Mouse (Mus musculus): ENCODE measurements at regions not wholly inside any gene's neighbourhood (a gene's known extent, or its start where the extent isn't known, plus 50 kb on each side); places are given as distances from the start of the nearest gene placed in this dataset.

DNA sequence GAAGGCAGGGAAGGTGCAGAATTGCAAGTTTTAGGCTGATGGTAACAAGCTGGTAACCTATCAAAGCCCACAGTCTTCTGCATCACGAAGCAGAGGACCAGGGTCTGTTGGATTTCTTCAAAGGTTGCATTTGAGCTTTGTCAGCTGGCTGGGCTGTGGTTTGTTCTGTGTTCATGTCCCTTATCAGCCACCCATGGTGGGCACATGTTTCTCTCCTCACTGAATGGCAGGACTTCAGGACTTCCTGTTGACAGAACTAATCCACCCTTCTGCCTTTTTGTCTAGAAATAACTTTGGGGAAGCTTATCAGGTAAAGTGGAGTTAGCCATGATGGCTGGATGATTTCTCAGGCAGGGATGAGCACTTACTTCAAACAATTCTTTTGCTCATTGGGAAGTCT, 106.6 kb upstream of the Bmper start:
- no peak overlapping the region for H3K4me2 ChIP-seq (ENCODE audit: low read depth, low read length)
- no peak for DNase-seq
- no peaks in the 10 kb centered on the region for H3K36me3 ChIP-seq (replicated peaks; ENCODE audit: insufficient read depth, low read length)
- WGBS (ENCODE audit: insufficient replicate concordance), result 25% methylated on average over 1 of the region's 1 CpGs
- ATAC-seq, result no peak
- H3K4me1 ChIP-seq (ENCODE audit: insufficient read depth), result no peaks in the 10 kb centered on the region
- no peak overlapping the region for H3K9ac ChIP-seq (replicated peaks)
- H3K4me3 ChIP-seq (ENCODE audit: low read depth, low read length), result no peak overlapping the region
- TF ChIP-seq CTCF (IDR thresholded peaks at IDR 0.05; ENCODE audit: low read depth) (no peak), EP300 (IDR thresholded peaks at IDR 0.05; ENCODE audit: low read depth) (no peak)
- no peaks in the 10 kb centered on the region for H3K9me3 ChIP-seq (ENCODE audit: low read length)
- H3K27me3 ChIP-seq (ENCODE audit: insufficient read depth, low read length), result no peaks in the 10 kb centered on the region
- H3K27ac ChIP-seq (ENCODE audit: low read depth), result no peak overlapping the region

DNA sequence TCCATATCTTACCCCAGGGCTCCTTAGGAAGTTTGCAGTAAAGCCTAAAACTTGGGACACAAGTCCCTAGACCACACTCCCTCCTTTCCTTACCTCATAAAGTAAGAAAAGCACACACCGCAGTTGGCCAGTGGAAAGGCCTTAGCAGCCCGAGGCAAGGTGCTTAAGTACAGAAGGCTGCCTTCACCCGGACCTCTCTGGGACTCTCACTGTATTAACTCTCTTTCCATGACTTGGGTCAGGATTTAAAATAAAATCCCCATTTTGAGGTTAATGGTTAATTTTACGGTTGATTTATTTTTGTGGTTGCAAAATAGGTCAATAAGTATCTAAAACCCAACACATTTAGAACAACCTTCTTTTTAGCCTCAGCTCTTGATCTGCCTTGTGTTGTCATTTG, 103.1 kb upstream of the Bmper start:
- no peaks in the 10 kb centered on the region for H3K27me3 ChIP-seq (ENCODE audit: insufficient read depth, low read length)
- H3K4me1 ChIP-seq (ENCODE audit: insufficient read depth), result no peaks in the 10 kb centered on the region
- no peak for DNase-seq
- TF ChIP-seq CTCF (IDR thresholded peaks at IDR 0.05; ENCODE audit: low read depth), result no peak
- no peak for TF ChIP-seq EP300 (IDR thresholded peaks at IDR 0.05; ENCODE audit: low read depth)
- H3K4me2 ChIP-seq (ENCODE audit: low read depth, low read length), result no peak overlapping the region
- no peak overlapping the region for H3K27ac ChIP-seq (ENCODE audit: low read depth)
- 77% methylated on average over 4 of the region's 4 CpGs for WGBS (ENCODE audit: insufficient replicate concordance)
- H3K9ac ChIP-seq (replicated peaks), result no peak overlapping the region
- H3K36me3 ChIP-seq (replicated peaks; ENCODE audit: insufficient read depth, low read length), result no peaks in the 10 kb centered on the region
- H3K9me3 ChIP-seq (ENCODE audit: low read length), result no peaks in the 10 kb centered on the region
- H3K4me3 ChIP-seq (ENCODE audit: low read depth, low read length), result no peak overlapping the region
- ATAC-seq, result 0 out of 2 replicates have a peak, but pooled peaks have one; percentile 25

DNA sequence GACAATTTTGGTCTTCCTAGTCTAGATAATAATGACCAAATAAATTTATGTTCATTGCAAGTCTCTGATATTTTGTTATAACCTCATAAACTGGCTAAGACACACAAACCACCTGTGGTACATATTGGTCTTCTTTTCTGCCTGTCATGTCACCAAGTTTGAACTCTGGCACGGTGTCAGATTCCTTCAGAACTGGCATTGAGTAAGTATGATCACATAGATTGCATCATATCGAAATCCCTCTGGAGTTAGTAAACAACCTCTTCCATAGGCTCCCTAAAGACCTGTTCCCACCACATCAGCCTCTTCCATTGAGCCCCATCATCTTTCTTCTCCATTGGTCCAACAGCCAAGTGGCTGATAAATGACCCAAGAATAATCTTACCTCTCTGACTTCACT, 102.1 kb upstream of the Bmper start:
- peak; percentile 22 for DNase-seq
- 55% methylated on average over 2 of the region's 2 CpGs for WGBS (ENCODE audit: insufficient replicate concordance)
- peak; percentile 76 for ATAC-seq

DNA sequence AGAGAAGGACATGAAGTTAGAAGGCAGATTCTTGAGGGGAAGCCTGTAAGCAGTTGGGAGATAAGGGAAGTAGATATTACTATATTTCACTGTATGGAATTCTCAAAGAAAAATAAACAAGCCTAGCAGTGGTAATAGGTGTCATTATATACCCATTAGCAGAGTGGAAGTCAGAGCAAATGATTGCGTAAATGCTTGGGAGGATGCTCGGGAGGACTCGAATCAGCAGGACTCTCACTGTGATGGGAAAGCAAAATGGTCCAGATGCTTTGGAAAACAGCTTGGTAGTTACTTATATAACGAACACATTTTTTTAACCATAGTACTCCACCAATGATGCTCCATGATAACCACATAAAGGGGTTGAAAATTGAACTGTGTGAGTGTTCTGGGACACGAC, 100.4 kb upstream of the Bmper start:
- no peak overlapping the region for H3K27ac ChIP-seq (ENCODE audit: low read depth)
- H3K4me2 ChIP-seq (ENCODE audit: low read depth, low read length), result no peak overlapping the region
- H3K4me1 ChIP-seq (ENCODE audit: insufficient read depth), result no peaks in the 10 kb centered on the region
- no peaks in the 10 kb centered on the region for H3K9me3 ChIP-seq (ENCODE audit: low read length)
- H3K36me3 ChIP-seq (replicated peaks; ENCODE audit: insufficient read depth, low read length), result no peaks in the 10 kb centered on the region
- H3K27me3 ChIP-seq (ENCODE audit: insufficient read depth, low read length), result no peaks in the 10 kb centered on the region
- H3K9ac ChIP-seq (replicated peaks), result no peak overlapping the region
- TF ChIP-seq CTCF (IDR thresholded peaks at IDR 0.05; ENCODE audit: low read depth), result no peak
- TF ChIP-seq EP300 (IDR thresholded peaks at IDR 0.05; ENCODE audit: low read depth), result no peak
- no peak for ATAC-seq
- WGBS (ENCODE audit: insufficient replicate concordance), result 66% methylated on average over 5 of the region's 5 CpGs
- H3K4me3 ChIP-seq (ENCODE audit: low read depth, low read length), result no peak overlapping the region
- no peak for DNase-seq

More for the DNA sequence above, 102.1 kb upstream of the Bmper start:
- TF ChIP-seq EP300 (IDR thresholded peaks at IDR 0.05; ENCODE audit: low read depth) (no peak), CTCF (IDR thresholded peaks at IDR 0.05; ENCODE audit: low read depth) (no peak)
- Histone ChIP-seq H3K27ac (ENCODE audit: low read depth) (no peak overlapping the region), H3K4me1 (ENCODE audit: insufficient read depth) (no peaks in the 10 kb centered on the region), H3K4me2 (ENCODE audit: low read depth, low read length) (no peak overlapping the region), H3K9ac (replicated peaks) (no peak overlapping the region), H3K4me3 (ENCODE audit: low read depth, low read length) (no peak overlapping the region), H3K36me3 (replicated peaks; ENCODE audit: insufficient read depth, low read length) (no peaks in the 10 kb centered on the region), H3K27me3 (ENCODE audit: insufficient read depth, low read length) (no peaks in the 10 kb centered on the region), H3K9me3 (ENCODE audit: low read length) (no peaks in the 10 kb centered on the region)

DNA sequence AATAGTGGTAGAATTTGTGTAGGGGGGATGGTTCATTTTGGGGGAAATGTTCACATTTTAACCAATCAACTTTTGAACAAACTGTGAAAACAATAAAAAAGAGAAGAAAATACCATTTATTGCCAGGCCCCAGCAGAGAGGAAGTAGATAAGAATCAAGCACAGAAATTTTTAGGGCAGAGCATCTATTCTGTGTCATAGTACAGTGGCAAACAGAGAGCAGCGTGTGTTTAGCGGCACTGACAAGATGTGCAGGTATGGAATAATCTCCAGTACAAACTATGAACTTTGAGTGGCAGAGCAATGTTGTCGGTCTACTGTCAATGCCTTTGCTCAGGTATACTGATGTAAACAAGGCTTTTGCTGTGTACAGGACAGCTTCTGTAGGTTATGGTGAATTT, 99.4 kb upstream of the Bmper start:
- no peak for DNase-seq
- no peak for ATAC-seq
- H3K4me3 ChIP-seq (ENCODE audit: low read depth, low read length), result no peak overlapping the region
- no peak overlapping the region for H3K4me2 ChIP-seq (ENCODE audit: low read depth, low read length)
- no peaks in the 10 kb centered on the region for H3K4me1 ChIP-seq (ENCODE audit: insufficient read depth)
- TF ChIP-seq CTCF (IDR thresholded peaks at IDR 0.05; ENCODE audit: low read depth) (no peak), EP300 (IDR thresholded peaks at IDR 0.05; ENCODE audit: low read depth) (no peak)
- H3K36me3 ChIP-seq (replicated peaks; ENCODE audit: insufficient read depth, low read length), result no peaks in the 10 kb centered on the region
- WGBS (ENCODE audit: insufficient replicate concordance), result 59% methylated on average over 3 of the region's 3 CpGs
- H3K9me3 ChIP-seq (ENCODE audit: low read length), result no peaks in the 10 kb centered on the region
- H3K27me3 ChIP-seq (ENCODE audit: insufficient read depth, low read length), result no peaks in the 10 kb centered on the region
- no peak overlapping the region for H3K27ac ChIP-seq (ENCODE audit: low read depth)
- H3K9ac ChIP-seq (replicated peaks), result no peak overlapping the region

DNA sequence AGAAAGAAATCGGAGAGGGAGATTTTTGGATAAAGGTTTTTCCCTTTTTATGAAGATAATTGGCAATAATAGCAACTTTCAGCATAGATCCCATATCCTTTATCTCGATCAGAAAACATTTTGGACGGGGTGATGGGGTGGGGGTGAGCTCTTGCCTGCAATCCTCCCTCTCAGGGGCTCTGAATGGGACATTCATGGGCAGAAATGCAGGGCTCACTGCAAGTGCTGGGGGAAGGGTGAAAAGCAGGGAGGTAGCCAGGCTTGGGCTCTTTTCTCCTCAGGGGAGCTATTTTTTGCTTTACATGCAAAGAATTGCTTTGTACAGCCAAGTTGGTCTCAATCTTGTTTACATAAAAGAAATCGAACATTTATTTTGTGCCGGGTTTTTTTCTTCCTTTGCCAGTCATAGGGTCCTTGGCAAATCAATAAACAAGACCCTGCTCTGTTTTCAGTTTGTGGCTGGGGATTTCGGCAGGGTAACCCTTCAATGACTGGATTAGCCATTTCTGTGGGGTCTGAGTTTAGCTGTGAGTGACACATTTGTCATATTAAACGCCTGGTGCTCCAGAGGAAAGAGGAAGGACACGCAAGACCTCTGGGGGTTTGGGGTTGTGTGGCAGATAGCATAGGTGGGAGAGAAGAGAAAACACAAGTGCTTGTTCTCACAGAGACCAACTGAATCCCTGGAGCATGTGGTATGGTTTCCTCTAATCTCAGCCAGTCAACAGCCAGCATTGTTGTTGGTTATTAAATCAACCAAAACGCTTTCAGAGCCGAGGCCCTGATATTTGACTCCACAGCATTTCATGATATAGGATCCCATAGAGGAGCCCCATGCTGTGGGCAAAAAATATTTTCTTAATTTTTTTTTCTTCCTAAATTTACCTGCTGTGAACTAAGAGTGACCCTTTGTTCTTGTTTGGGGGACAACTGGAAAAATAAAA, 96.8 kb upstream of the Bmper start:
- Histone ChIP-seq H3K4me1 (ENCODE audit: insufficient read depth) (no peaks in the 10 kb centered on the region), H3K27ac (ENCODE audit: low read depth) (no peak overlapping the region), H3K27me3 (ENCODE audit: insufficient read depth, low read length) (no peaks in the 10 kb centered on the region), H3K36me3 (replicated peaks; ENCODE audit: insufficient read depth, low read length) (no peaks in the 10 kb centered on the region), H3K4me2 (ENCODE audit: low read depth, low read length) (no peak overlapping the region), H3K9me3 (ENCODE audit: low read length) (no peaks in the 10 kb centered on the region), H3K4me3 (ENCODE audit: low read depth, low read length) (no peak overlapping the region), H3K9ac (replicated peaks) (no peak overlapping the region)
- ATAC-seq, result no peak
- 48% methylated on average over 10 of the region's 10 CpGs for WGBS (ENCODE audit: insufficient replicate concordance)
- TF ChIP-seq CTCF (IDR thresholded peaks at IDR 0.05; ENCODE audit: low read depth) (no peak), EP300 (IDR thresholded peaks at IDR 0.05; ENCODE audit: low read depth) (no peak)
- no peak for DNase-seq
